Comparison of ENCODE assay signal across 9 mouse cellular contexts in genomic region chr5:135286185-135286584, GRCm38 (mm10). TPM values are rescaled to one million over a fixed set of nuclear protein-coding genes. Genes with fewer than 3 reads are reported as not detected.
DNase-seq lines count a peak whose midpoint lies in the region; ATAC-seq and TF ChIP-seq lines count a peak whose summit lies in the region.
"Had no signal": no experiment of that assay in that cellular context is flagged by ENCODE, and none has a peak within 500 bp of the region (broad histone marks: within the 10 kb centered on the region; RNA-seq: fewer than 3 reads in every experiment).

No protein-coding gene starts in this region.

- peak; percentile 86 for TF ChIP-seq CTCF in Patski (IDR thresholded peaks at IDR 0.05)

- WGBS in hindbrain, embryonic 16.5 days = under 1% methylated on average over 6 of the region's 6 CpGs

- H3K36me3 ChIP-seq in hindbrain, embryonic 16.5 days (ENCODE audit: control insufficient read depth, insufficient read depth, low read length) = no peaks in the 10 kb centered on the region

- no peaks in the 10 kb centered on the region for H3K9me3 ChIP-seq in hindbrain, embryonic 16.5 days (ENCODE audit: control insufficient read depth, low read length)

- peaks cover 8% of the 10 kb centered on the region for H3K27me3 ChIP-seq in Patski
- no peaks in the 10 kb centered on the region for H3K27me3 ChIP-seq in hindbrain, embryonic 16.5 days (replicated peaks; ENCODE audit: control insufficient read depth, insufficient read depth, low read length)

- no peak overlapping the region for H3K4me2 ChIP-seq in hindbrain, embryonic 16.5 days (ENCODE audit: low read length)

- no peak overlapping the region for H3K9ac ChIP-seq in hindbrain, embryonic 16.5 days (ENCODE audit: low read depth, low read length)

- peak; percentile 37 for ATAC-seq in Patski
- peak; percentile 74 for ATAC-seq in hindbrain, embryonic 16.5 days

- in situ Hi-C loops in Patski (cut with MboI; ENCODE audit: low pct_unique_long_range_greater_than_20kb) = loop anchor here (5.0 to 10.0 kb wide), 4 partner anchors 49 to 371 kb away; partner anchors contain the start of gene Cldn13

- DNase-seq in Patski (ENCODE audit: low read depth, low spot score) = peak; percentile 9
- DNase-seq in cerebellum, postnatal 10 days = peak; percentile 92 to 93
- peak; percentile 74 to 86 for DNase-seq in frontal cortex, postnatal 36 days (ENCODE audit: low spot score in 2 of 2)
- peak; percentile 78 to 80 for DNase-seq in left cerebral cortex, adult 18-20 months (ENCODE audit: low spot score in 2 of 2)
- DNase-seq in mesoderm, embryonic 11.5 days (ENCODE audit: low read depth, low spot score) = peak; percentile 85
- DNase-seq in right cerebral cortex, postnatal 36 days (ENCODE audit: low spot score in 2 of 2) = peak; percentile 51 to 56
- peak; percentile 46 to 64 for DNase-seq in urinary bladder, postnatal 36 days (ENCODE audit: low spot score in 2 of 2)

- H3K4me3 ChIP-seq in hindbrain, embryonic 16.5 days (ENCODE audit: low read length) = no peak overlapping the region
- H3K4me3 ChIP-seq: megakaryocyte, embryonic 14.5 days had no signal

- H3K4me1 ChIP-seq in hindbrain, embryonic 16.5 days (ENCODE audit: control insufficient read depth, insufficient read depth, low read depth, low read length) = no peaks in the 10 kb centered on the region
- H3K4me1 ChIP-seq: megakaryocyte, embryonic 14.5 days had no signal

- POLR2A ChIA-PET in Patski (lab: Charles Lee) = no interaction called here

- H3K27ac ChIP-seq in hindbrain, embryonic 16.5 days (ENCODE audit: low read depth, low read length) = no peak overlapping the region

- CTCF ChIA-PET in Patski (lab: Charles Lee) = interaction anchor here (0.7 to 3.0 kb wide), 11 partner anchors 10 to 379 kb away, joined by 3 to 9 read pairs (median 4); no protein-coding TSS in a partner anchor

RNA-seq across cellular contexts. Expression of gene Fzd9, which starts 35.2 kb away (rescaled TPM):
- 0.39 TPM for polyA plus RNA-seq in Patski (2021)
- 19.7 and 21.3 TPM in 2 replicates for polyA plus RNA-seq in hindbrain, embryonic 16.5 days (2015; fragmentation: Nextera tagmentation; extraction: Ambion mirVana)
- total RNA-seq in left cerebral cortex, adult 18-20 months (2021) = 1 to 10 TPM; 5.4 to 6.0 TPM

Comparison
In these comparisons a context has a peak if more than half of its experiments do, and no peak if none do; other contexts are left out.
1. DNase-seq: peak in every context shown above with its lines; median percentile 92 in cerebellum, postnatal 10 days; 85 in mesoderm, embryonic 11.5 days; 80 in frontal cortex, postnatal 36 days; 79 in left cerebral cortex, adult 18-20 months; 55 in urinary bladder, postnatal 36 days; 54 in right cerebral cortex, postnatal 36 days; 9 in Patski.
2. RNA of gene Fzd9, which starts 35.2 kb away (polyA plus RNA-seq): 19.7 to 21.3 TPM in hindbrain, embryonic 16.5 days; 0.39 TPM in Patski (single experiment); every median in the first group is over 10 times any median in the second.